Mouse (Mus musculus): Measurements from ENCODE around the gene Dppa2. TPM values are rescaled to one million over a fixed set of nuclear protein-coding genes. Genes with fewer than 3 reads are reported as not detected.

Dppa2 gene
- polyA plus RNA-seq, 1 experiment from 2014 or later: not detected

DNA sequence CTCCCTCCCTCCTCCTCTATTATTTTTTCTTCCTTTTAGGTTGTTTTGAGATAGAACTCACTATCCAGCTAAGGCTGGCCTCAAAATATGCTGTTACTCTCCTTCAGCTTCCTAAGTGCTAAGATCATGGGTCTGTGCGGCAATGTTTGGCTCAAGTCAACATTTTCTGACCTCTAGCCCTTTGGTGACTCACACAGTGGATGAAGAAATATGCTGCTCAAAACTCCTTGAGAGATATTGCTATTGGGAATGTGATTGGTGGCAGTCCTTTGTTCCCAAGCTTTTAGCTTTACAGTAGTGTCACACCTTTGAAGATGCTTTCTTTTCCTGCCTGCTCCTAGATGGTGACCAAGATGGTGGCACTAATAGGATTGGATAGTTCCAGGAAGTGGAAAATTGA, 52.7 kb downstream of the Dppa2 start:
- ATAC-seq (replicated peaks; ENCODE audit: low FRiP score) (no peak), DNase-seq (ENCODE audit: low spot score) (no peak)
- H3K9me3 ChIP-seq (ENCODE audit: control insufficient read depth, low read length): no peaks in the 10 kb centered on the region
- no peak overlapping the region for H3K27ac ChIP-seq (ENCODE audit: low read depth, low read length)
- WGBS: 94% methylated on average over 1 of the region's 1 CpGs
- no peak overlapping the region for H3K4me3 ChIP-seq (ENCODE audit: low read depth, low read length)
- H3K9ac ChIP-seq (ENCODE audit: low read length): no peak overlapping the region
- no peaks in the 10 kb centered on the region for H3K27me3 ChIP-seq (ENCODE audit: control insufficient read depth, insufficient read depth, low read length)
- H3K4me2 ChIP-seq (ENCODE audit: low read depth, low read length, severe bottlenecking): no peak overlapping the region
- H3K36me3 ChIP-seq (ENCODE audit: control insufficient read depth, insufficient read depth, low read length): no peaks in the 10 kb centered on the region
- no peaks in the 10 kb centered on the region for H3K4me1 ChIP-seq (replicated peaks; ENCODE audit: control insufficient read depth, insufficient read depth, low read length)

DNA sequence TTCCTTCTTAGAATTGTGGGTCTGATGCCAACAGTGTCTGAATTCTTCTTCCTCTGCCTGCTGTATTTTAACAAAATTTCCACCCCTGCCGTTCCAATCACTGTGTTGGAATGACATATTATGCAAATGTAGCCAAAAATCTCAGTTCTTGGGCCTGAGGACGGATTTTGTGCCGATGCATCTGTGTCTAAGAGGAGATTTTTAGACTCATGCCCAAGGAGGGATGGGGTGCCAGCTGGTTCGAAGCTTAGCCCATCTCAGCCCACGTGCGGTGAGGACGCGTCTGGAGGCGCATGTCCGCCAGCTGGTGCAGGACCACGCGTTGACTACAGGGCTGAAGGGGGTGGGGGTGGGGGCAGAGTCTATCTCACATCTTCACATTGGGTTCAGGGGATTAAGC, 57.2 kb downstream of the Dppa2 start:
- H3K36me3 ChIP-seq (ENCODE audit: control insufficient read depth, insufficient read depth, low read length): no peaks in the 10 kb centered on the region
- 94% methylated on average over 12 of the region's 12 CpGs for whole genome bisulfite sequencing
- no peak overlapping the region for H3K4me3 ChIP-seq (ENCODE audit: low read depth, low read length)
- no peak overlapping the region for H3K9ac ChIP-seq (ENCODE audit: low read length)
- H3K9me3 ChIP-seq (ENCODE audit: control insufficient read depth, low read length): no peaks in the 10 kb centered on the region
- H3K27me3 ChIP-seq (ENCODE audit: control insufficient read depth, insufficient read depth, low read length): no peaks in the 10 kb centered on the region
- DNase-seq (ENCODE audit: low spot score) (no peak), ATAC-seq (replicated peaks; ENCODE audit: low FRiP score) (no peak)
- no peak overlapping the region for H3K4me2 ChIP-seq (ENCODE audit: low read depth, low read length, severe bottlenecking)
- H3K4me1 ChIP-seq (replicated peaks; ENCODE audit: control insufficient read depth, insufficient read depth, low read length): no peaks in the 10 kb centered on the region
- no peak overlapping the region for H3K27ac ChIP-seq (ENCODE audit: low read depth, low read length)

DNA sequence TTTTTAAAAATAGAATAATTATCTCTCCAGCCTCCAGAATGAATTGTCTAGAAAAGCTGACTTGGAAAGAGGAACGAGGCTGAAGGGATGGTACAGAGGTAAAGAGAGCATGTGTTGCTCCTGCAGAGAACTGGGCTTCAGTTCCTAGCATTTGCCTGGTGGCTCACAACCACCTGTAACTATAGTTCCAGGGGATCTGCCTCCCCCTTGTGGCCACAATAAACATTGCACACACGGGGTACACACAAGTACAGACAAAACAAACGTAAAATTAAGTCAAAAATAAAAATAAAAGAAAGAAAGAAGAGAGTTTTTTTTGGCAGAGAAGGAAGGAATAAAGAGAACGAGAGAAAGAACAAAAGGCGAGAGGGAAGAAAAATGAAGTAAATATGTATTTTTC, 63.1 kb downstream of the Dppa2 start:
- WGBS: 89% methylated on average over 5 of the region's 5 CpGs
- H3K27me3 ChIP-seq (ENCODE audit: control insufficient read depth, insufficient read depth, low read length): no peaks in the 10 kb centered on the region
- H3K4me2 ChIP-seq (ENCODE audit: low read depth, low read length, severe bottlenecking): no peak overlapping the region
- H3K9ac ChIP-seq (ENCODE audit: low read length): no peak overlapping the region
- no peak overlapping the region for H3K4me3 ChIP-seq (ENCODE audit: low read depth, low read length)
- DNase-seq (ENCODE audit: low spot score) (no peak), ATAC-seq (replicated peaks; ENCODE audit: low FRiP score) (no peak)
- no peaks in the 10 kb centered on the region for H3K9me3 ChIP-seq (ENCODE audit: control insufficient read depth, low read length)
- no peaks in the 10 kb centered on the region for H3K4me1 ChIP-seq (replicated peaks; ENCODE audit: control insufficient read depth, insufficient read depth, low read length)
- no peaks in the 10 kb centered on the region for H3K36me3 ChIP-seq (ENCODE audit: control insufficient read depth, insufficient read depth, low read length)
- H3K27ac ChIP-seq (ENCODE audit: low read depth, low read length): no peak overlapping the region

DNA sequence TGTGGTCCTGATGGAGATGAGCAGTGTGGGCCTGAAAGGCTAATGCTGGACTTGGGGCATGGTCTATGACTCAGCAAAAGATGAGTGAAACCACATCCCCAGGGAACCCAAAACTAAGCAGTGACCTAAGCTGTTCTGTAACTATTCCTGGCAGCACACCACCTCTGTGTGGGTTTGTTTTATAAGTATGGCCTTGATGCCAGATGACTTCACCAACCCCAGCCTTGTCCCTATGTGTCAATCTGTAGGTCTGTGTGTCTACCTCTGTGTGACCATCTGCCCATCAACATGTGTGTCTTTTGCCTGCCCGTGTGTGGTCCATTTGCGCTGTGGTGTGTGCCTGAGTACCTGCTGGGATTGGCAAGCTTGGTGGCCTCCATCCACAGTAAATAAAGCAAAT, 64.4 kb downstream of the Dppa2 start:
- no peaks in the 10 kb centered on the region for H3K4me1 ChIP-seq (replicated peaks; ENCODE audit: control insufficient read depth, insufficient read depth, low read length)
- WGBS: 87% methylated on average over 2 of the region's 2 CpGs
- no peak overlapping the region for H3K9ac ChIP-seq (ENCODE audit: low read length)
- H3K27me3 ChIP-seq (ENCODE audit: control insufficient read depth, insufficient read depth, low read length): no peaks in the 10 kb centered on the region
- ATAC-seq (replicated peaks; ENCODE audit: low FRiP score) (no peak), DNase-seq (ENCODE audit: low spot score) (no peak)
- no peak overlapping the region for H3K4me3 ChIP-seq (ENCODE audit: low read depth, low read length)
- H3K4me2 ChIP-seq (ENCODE audit: low read depth, low read length, severe bottlenecking): no peak overlapping the region
- H3K27ac ChIP-seq (ENCODE audit: low read depth, low read length): no peak overlapping the region
- H3K36me3 ChIP-seq (ENCODE audit: control insufficient read depth, insufficient read depth, low read length): no peaks in the 10 kb centered on the region
- H3K9me3 ChIP-seq (ENCODE audit: control insufficient read depth, low read length): no peaks in the 10 kb centered on the region

Other genes with a start within 250 kb of the Dppa2 start
- not detected in 2 replicates for gene Dppa4, start 20.2 kb upstream of the Dppa2 start, polyA plus RNA-seq (2014; fragmentation: Nextera tagmentation; extraction: Ambion mirVana)
- not detected in 2 replicates for gene Gm5485, start 108.5 kb downstream of the Dppa2 start, polyA plus RNA-seq (2014; fragmentation: Nextera tagmentation; extraction: Ambion mirVana)
- gene Morc1, start 127.3 kb downstream of the Dppa2 start, polyA plus RNA-seq (2014; fragmentation: Nextera tagmentation; extraction: Ambion mirVana): 0.08 TPM in 1 of 2 replicates, not detected in the other